Mouse (Mus musculus): ENCODE results near the gene Gm38119.
A peak's percentile ranks its signal among the peaks of the same experiment; 100 is the strongest.
"Not testable (repeated sequence)": the region's sequence is repeated elsewhere in the genome, so short reads cannot be mapped to it uniquely, and the experiment has no call there.

Gm38119 gene

DNA sequence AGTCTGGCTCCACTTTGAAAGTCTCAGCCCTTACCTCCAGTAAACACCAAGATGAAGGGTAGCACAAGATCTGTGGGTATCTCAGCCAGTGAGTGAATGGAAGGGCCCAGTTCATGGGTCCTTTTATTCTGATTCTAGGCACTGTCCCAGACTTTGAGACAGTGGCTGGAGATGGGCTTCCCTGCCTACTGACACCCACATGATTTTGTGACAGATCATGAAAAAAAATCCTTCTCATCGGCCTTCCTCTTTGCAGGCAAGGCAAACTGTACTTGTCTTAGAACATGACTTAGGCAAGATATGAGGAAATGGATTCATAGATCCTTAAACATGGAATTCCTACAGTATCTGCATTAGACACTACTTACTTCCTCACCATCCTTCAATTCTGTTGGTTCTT is at the start of gene Gm38119:
Gene Gm38119, minus strand, starts transcription at position 101 of the 400 bp plus-strand sequence.
- no peak for DNase-seq (ENCODE audit: low spot score)

DNA sequence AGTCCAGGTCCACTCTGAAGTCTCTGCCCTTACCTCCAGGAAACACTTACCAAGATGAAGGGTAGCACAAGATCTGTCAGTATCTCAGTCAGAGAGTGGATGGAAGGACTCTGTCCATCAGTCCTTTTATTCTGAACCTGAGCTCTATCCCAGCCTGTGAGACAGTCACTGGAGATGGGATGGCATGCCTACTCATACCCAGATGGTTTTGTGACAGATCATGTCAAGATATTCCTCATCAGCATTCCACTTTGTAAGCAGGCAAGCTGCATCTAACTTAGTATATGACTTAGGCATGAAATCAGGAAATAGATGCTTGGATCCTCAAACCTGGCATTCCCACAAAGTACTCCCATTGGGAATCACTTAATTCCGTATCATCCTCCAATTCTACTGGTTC is 39.9 kb upstream of the Gm38119 start, which contains the start of gene Lce1i:
Gene Lce1i, minus strand, starts transcription at position 101 of the 400 bp plus-strand sequence.
- no peak for DNase-seq (ENCODE audit: low spot score)

DNA sequence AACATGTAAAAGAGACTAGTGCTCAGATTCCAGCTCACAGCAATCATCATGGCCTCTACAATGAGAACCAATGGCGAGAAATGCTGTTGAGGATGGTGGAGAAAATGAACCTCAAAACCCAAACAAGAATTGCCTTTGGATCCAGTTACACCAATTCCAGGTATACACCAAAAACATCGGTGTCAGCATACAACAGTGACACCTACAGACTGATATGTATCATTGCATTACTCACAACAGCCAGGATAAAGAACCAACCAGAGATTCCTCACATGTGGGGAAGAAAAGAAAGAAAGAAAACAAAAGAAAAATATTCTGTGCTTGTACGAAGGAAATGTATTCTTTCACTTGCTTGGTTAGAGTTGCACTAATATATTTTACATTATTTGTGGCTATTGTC is 32.7 kb upstream of the Gm38119 start:
- peak; percentile 7 for DNase-seq (ENCODE audit: low spot score)

DNA sequence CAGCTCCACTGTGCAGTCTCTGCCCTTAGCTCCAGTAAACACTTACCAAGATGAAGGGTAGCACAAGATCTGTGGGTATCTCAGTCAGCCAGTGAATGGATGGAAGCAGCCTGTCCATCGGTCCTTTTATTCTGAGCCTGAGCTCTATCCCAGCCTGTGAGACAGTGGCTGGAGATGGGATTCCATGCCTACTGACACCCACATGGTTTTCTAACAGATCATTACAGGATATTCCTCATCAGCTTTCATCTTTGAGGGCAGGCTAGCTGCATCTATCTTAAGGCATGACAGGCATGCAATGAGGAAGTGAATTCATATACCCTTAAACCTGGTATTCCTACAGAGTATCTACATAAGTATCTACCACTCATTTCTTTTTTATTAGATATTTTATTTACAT is 26.1 kb upstream of the Gm38119 start, which contains the start of gene Lce1h:
Gene Lce1h, minus strand, starts transcription at position 101 of the 400 bp plus-strand sequence.
- no peak for DNase-seq (ENCODE audit: low spot score)

DNA sequence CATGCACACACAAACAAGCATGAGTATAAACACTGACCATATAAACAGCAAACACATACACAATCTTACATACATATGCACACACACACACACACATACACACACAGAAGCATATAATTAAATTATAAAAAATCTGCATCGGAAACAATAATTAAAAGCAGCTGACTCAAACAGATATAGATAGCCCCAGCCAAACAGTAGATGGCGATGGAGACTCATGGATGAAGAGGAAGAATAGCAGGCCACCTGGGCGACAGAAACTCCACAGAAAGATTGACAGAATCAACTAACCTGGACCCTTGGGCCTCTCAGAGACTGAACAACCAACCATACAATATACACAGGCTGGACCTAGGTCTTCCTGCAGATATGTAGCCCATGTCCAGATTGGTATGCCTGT is 14.3 kb upstream of the Gm38119 start:
- peak; percentile 17 for DNase-seq (ENCODE audit: low spot score)

DNA sequence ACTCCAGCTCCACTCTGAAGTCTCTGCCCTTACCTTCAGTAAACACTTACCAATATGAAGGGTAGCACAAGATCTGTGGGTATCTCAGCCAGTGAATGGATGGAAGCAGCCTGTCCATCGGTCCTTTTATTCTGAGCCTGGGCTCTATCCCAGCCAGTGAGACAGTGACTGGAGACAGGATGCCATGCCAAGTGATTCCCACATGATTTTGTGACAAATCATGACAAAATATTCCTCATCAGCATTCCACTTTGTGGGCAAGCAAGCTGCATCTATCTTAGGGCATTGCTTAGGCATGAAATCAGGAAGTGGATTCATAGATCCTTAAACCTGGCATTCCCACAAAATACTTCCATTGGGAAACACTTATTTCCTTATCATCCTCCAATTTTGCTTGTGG is 13.3 kb upstream of the Gm38119 start, which contains the start of gene Lce1g:
Gene Lce1g, minus strand, starts transcription at position 101 of the 400 bp plus-strand sequence.
- no peak for DNase-seq (ENCODE audit: low spot score)

DNA sequence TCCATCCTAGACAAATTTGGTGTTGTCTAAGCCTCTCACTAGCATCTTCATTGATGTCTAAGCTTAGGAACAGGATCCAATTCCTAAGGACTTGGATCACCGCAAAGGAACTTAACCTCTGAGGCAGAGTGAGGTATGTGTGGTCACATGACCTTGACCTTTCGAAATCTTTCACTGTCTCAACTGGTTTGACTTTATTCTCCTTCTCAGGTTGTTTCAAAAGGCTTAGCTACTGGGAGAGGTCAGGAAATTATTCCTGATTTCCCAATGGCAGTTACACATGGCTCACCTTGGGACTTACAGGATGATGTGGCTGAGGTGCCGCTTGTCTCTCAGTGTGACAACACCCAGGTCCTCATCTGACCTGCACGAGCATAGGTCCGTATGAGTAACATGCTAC is 16.3 kb downstream of the Gm38119 start:
- no peak for DNase-seq (ENCODE audit: low spot score)

DNA sequence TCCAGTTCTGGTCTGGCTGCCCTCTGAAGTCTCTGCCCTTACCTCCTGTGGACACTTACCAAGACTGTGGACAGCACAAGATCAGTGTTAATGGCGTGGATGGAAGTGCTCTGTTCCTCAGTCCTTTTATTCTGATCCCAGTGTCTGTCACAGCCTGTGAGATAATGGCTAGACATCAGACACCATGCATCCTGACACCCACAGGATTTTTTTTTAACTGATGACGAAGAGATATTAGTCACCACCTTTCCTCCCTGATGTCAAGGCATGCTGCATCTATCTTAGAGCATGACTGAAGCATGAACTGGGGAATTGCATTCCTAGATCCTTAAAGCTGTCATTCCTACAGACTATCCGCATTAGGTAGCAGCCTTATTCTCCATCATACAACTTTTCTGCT is 18.6 kb downstream of the Gm38119 start, which contains the start of gene Lce1f:
Gene Lce1f, minus strand, starts transcription at position 101 of the 400 bp plus-strand sequence.
- no peak for DNase-seq (ENCODE audit: low spot score)

DNA sequence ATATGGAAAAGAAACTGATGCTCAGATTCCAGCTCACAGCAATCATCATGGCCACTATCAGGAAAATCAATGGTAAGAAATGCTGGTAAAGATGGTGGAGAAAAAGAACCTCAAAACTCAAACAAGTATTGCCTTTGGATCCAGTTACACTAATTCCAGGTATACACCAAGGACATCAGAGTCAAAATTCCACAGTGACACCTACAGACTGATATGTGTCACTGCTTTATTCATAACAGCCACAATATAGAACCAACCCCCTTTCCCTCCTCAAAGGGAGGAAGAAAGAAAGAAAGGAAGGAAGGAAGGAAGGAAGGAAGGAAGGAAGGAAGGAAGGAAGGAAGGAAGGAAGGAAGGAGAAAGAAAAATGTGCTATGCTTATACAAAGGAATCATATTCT is 23.8 kb downstream of the Gm38119 start:
- DNase-seq (ENCODE audit: low spot score): no peak

DNA sequence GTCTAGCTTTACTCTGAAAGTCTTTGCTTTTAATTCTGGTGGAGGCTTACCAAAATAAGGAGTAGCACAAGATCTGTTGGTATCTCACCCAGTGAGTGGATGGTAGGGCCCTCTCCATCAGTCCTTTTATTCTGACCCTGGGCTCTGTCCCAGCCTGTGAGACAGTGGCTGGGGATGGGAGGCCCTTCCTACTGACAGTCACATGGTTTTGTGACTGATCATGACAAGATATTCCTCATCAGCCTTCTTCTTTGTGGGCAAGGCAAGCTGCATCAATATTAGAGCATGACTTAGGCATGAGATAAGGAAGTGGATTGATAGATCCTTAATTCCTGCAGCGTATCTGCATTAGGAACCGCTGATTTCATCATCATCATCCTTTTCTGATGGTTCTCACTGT is 29.9 kb downstream of the Gm38119 start, which contains the start of gene Lce1e:
Gene Lce1e, minus strand, starts transcription at position 101 of the 400 bp plus-strand sequence.
- DNase-seq (ENCODE audit: low spot score): no peak

DNA sequence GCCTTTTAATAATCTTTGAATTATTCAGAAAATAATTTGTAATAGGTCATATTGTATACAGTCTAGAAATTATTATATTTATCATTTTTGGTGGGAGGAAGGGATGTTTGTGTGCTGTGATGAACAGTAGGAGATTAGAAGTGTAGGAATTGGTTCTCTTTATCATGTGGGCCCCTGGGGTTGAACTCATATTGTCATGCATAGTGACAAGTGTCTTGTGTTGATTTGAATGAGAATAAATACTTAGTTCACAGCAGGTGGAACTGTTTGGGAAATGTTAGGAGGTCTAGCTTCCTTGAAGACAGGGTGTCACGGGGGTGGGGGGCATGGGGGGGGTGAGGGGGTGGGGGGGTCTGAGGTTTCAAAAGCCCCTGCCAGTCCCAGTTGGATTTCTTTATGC is 44.3 kb downstream of the Gm38119 start:
- DNase-seq (ENCODE audit: low spot score): no peak

DNA sequence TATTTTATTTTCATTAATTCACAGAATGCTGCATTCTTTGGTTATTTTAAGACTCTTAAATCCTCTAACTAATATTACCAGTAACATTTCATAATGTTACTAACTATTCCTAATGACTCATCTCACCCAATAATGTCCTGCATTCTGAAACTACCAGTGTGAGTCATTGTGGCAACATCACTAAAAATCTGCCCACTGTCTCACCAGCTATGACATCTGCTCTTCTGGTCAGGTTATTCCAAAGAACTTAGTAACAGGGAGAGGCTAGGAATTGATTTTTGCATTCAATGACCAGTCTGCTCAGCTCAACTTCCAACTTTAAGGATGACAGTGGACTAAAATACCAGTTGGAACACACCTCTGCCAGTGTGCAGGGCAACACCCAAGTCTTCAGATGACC is 47.2 kb downstream of the Gm38119 start:
- no peak for DNase-seq (ENCODE audit: low spot score)

DNA sequence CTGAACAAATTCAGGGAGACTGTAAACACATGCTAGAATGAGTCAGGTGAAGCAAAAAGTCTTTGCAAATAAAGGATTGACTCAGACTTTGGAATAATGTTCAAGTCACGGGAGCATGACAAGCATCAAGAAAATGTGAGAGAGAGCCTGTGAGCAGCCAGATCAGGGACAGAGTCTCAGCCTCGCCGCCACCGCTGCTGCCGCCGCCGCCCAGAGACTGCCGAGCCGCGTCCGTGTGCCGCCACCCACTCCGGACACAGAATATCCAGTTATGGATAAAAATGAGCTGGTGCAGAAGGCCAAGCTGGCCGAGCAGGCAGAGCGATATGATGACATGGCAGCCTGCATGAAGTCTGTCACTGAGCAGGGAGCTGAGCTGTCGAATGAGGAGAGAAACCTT is 49.7 kb downstream of the Gm38119 start:
- DNase-seq (ENCODE audit: low spot score): not testable (repeated sequence)

All from retina, embryonic 14.5 days (tissue).